Mouse (Mus musculus) C2C12 (cell line): ENCODE data around the gene Srek1.

ENCODE experiments used
- CTCF ChIP-seq: IDR thresholded peaks from one replicate; pipeline ENCODE4 v1.5.1; 2011; ENCODE audit not compliant: control insufficient read depth, insufficient read depth, insufficient read length
- FOSL1 ChIP-seq: IDR thresholded peaks from one replicate; pipeline ENCODE4 v1.8.0; 2011; ENCODE audit warnings: mild to moderate bottlenecking, low read length; ENCODE audit not compliant: poor library complexity, insufficient read depth, severe bottlenecking
- MAX ChIP-seq: IDR thresholded peaks from one replicate; pipeline ENCODE4 v1.6.1; 2011; ENCODE audit warnings: mild to moderate bottlenecking, control low read depth
- MYOD1 ChIP-seq: IDR thresholded peaks from one replicate; pipeline ENCODE4 v1.6.1; 2011; ENCODE audit warnings: low read depth; ENCODE audit not compliant: control insufficient read depth, insufficient read length
- MYOG ChIP-seq: IDR thresholded peaks from one replicate; pipeline ENCODE4 v1.6.1; 2011; ENCODE audit not compliant: control insufficient read depth, insufficient read length; ENCODE audit errors: extremely low read depth
- USF1 ChIP-seq: IDR thresholded peaks from one replicate; pipeline ENCODE4 v1.6.1; 2011; ENCODE audit warnings: low read depth, mild to moderate bottlenecking, control low read depth, moderate library complexity

- TF ChIP-seq CTCF (no peak), USF1 (no peak), MAX (no peak), MYOG (no peak), FOSL1 (no peak), MYOD1 (no peak)
These were observed 38.9 kb downstream of the Srek1 start for GRCm38 (mm10) chr13:103735330-103736007.
